Mouse (Mus musculus) limb, embryonic 14.5 days (tissue): ENCODE results near the gene Pym1. TPM values are rescaled to one million over a fixed set of nuclear protein-coding genes. Genes with fewer than 3 reads are reported as not detected.

Experiments
- ATAC-seq: fragments of 200-750 bp; cut with Nextera tagmentation; 2 replicates; pipeline ENCODE4 v1.8.0; 2017; ENCODE audit warnings: low read depth, moderate number of reproducible peaks, moderate TSS enrichment; ENCODE audit not compliant: low FRiP score
- DNase-seq: peaks from one replicate; pipeline ENCODE4 v3.0.0-alpha.2; 2015; ENCODE audit warnings: low spot score
- H3K27ac ChIP-seq: fragments of 300-500 bp; sonication (generic); replicated peaks from 2 replicates; pipeline ENCODE4 v1.5.1; 2014; ENCODE audit warnings: low read depth, mild to moderate bottlenecking, low read length, moderate library complexity, mixed read lengths
- H3K27me3 ChIP-seq: fragments of 300-500 bp; sonication (generic); 2 replicates; pipeline ENCODE4 v1.6.1; 2014; ENCODE audit warnings: low read length, mixed read lengths; ENCODE audit not compliant: control insufficient read depth, insufficient read depth
- H3K36me3 ChIP-seq: fragments of 300-500 bp; sonication (generic); 2 replicates; pipeline ENCODE4 v1.6.1; 2014; ENCODE audit warnings: mild to moderate bottlenecking, low read length, moderate library complexity, mixed read lengths; ENCODE audit not compliant: control insufficient read depth, insufficient read depth
- H3K4me1 ChIP-seq: fragments of 300-500 bp; sonication (generic); 2 replicates; pipeline ENCODE4 v1.6.1; 2014; ENCODE audit warnings: antibody characterized with exemption, low read length, mixed read lengths; ENCODE audit not compliant: control insufficient read depth, insufficient read depth
- H3K4me2 ChIP-seq: fragments of 300-500 bp; sonication (generic); replicated peaks from 2 replicates; pipeline ENCODE4 v1.6.1; 2014; ENCODE audit warnings: low read depth, mild to moderate bottlenecking, low read length, moderate library complexity; ENCODE audit not compliant: severe bottlenecking
- H3K4me3 ChIP-seq: fragments of 300-500 bp; sonication (generic); replicated peaks from 2 replicates; pipeline ENCODE4 v1.5.1; 2014; ENCODE audit warnings: low read length
- H3K9ac ChIP-seq: fragments of 300-500 bp; sonication (generic); 2 replicates; pipeline ENCODE4 v1.6.1; 2014; ENCODE audit warnings: mild to moderate bottlenecking, low read depth, low read length, moderate library complexity; ENCODE audit not compliant: severe bottlenecking
- H3K9me3 ChIP-seq: fragments of 300-500 bp; sonication (generic); 2 replicates; pipeline ENCODE4 v1.6.1; 2016; ENCODE audit warnings: low read length; ENCODE audit not compliant: control insufficient read depth
- POLR2A ChIP-seq: fragments of 200-500 bp; IDR thresholded peaks from 2 replicates; pipeline ENCODE4 v1.8.0; 2012; ENCODE audit warnings: inconsistent platforms, mild to moderate bottlenecking, moderate library complexity, borderline replicate concordance; ENCODE audit not compliant: insufficient read depth, insufficient read length; ENCODE audit errors: extremely low read depth
- WGBS: fragments of 180-500 bp; shearing (Covaris S2); extraction: QIAGEN DNeasy Blood & Tissue Kit; methylation state at CpG from one replicate; pipeline ENCODE4 v1.1.7; 2014; 5-methylcytosine and 5-hydroxymethylcytosine counted together
- polyA plus RNA-seq, 2 experiments: library from polyadenylated mRNA; depleted of rRNA in 1 of 2; stranded (reverse) in 1 of 2; unstranded in 1 of 2; fragments of >200 nt; fragmentation: Nextera tagmentation in 1 of 2; extraction: Ambion mirVana in 1 of 2; gene quantifications; 2 replicates each; pipeline versions ENCODE4 v1.2.1 to v1.2.3; 2012 to 2014

Pym1 gene
- polyA plus RNA-seq, 2 experiments: 36.0 to 60.3 TPM

DNA sequence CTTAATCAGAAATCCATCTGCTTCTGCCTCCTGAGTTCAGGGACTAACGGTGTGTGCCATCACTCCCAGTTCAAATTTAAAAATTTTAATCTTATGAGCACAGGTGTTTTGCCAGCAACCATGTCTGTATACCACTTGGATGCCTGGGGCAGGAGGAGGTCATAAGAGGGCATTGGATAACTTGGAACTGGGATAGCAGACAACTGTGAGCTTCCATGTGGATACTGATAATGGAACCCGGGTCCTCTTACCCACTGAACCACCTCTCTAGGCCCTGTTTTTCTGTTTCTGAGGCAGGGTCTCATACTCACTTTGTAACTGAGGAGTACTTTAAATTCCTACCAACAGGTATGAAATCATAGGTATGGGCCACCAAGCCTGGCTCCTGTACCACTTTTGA is 30.8 kb downstream of the Pym1 start:
- 90% methylated on average over 2 of the region's 2 CpGs for WGBS
- H3K27me3 ChIP-seq: no peaks in the 10 kb centered on the region
- peaks cover 10% of the 10 kb centered on the region for H3K4me1 ChIP-seq
- no peaks in the 10 kb centered on the region for H3K36me3 ChIP-seq
- no peaks in the 10 kb centered on the region for H3K9me3 ChIP-seq
- 0 out of 2 replicates have a peak overlapping the region, but pooled peaks have one; percentile 48 for H3K27ac ChIP-seq
- ATAC-seq (no peak), DNase-seq (no peak)
- TF ChIP-seq POLR2A: no peak
- H3K4me2 ChIP-seq: no peak overlapping the region
- H3K9ac ChIP-seq: 0 out of 2 replicates have a peak overlapping the region, but pooled peaks have one; percentile 29
- no peak overlapping the region for H3K4me3 ChIP-seq

DNA sequence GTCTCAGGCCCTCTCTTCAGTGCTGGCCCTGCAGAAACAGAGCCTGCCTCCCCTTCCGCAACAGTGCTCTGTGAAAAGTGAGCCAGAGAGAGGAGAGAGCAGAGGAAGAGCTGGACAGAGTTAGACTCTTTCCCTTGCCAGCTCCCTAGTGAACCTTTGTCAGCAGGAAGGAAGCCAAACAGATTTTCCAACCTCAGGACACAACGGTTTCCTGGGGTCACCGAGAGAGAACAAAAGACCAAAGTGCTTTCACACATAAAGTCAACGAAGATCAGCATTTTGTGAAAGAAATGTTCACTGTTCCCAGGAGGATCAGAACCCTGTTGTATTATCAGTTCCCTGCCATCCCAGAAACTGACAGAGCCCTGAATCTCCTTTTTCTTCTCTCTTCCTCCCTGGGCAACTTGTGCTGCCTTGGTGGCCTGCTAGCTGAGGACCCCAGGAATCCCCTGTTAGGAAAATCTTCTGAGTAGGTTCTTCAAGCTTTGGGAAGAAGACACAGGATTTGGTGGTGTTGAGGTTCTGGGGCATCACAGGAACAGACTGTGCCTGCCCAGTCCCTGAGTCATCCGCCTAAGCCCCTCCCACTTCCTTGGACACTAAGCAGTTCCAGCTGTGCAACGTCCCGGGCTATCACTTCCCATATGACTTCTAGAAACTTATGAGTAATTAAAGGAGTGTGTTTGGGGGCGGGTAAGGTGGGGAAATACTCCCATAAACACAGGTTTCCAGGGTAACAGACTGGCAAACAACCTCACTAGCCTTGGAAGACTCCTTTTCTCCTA is 31.5 kb downstream of the Pym1 start:
- H3K4me2 ChIP-seq: no peak overlapping the region

DNA sequence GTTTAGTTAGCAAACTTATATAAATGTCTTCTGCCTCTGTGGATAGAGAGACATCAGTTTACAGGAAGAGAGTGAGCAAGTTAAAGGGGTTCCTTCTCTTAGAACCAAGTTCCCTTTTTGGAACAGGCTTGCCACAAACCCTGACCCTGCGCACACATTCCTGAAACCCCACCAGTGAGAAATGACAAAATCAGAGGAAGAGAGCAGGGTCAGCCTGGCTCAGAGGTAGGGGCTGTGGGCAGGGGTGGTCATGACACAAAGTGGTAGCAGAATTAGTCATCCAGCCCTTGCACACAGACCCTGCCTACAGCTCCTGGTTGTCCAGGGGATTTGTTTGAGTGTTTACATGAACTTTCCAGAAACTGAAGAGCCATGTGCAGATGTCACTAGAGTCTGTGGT is 32.5 kb downstream of the Pym1 start:
- H3K9me3 ChIP-seq: no peaks in the 10 kb centered on the region
- H3K4me2 ChIP-seq: no peak overlapping the region
- H3K27ac ChIP-seq: no peak overlapping the region
- TF ChIP-seq POLR2A: no peak
- ATAC-seq (no peak), DNase-seq (no peak)
- H3K4me1 ChIP-seq: peaks cover 10% of the 10 kb centered on the region
- no peaks in the 10 kb centered on the region for H3K27me3 ChIP-seq
- no peak overlapping the region for H3K9ac ChIP-seq
- no peaks in the 10 kb centered on the region for H3K36me3 ChIP-seq
- no peak overlapping the region for H3K4me3 ChIP-seq
- 100% methylated on average over 1 of the region's 1 CpGs for WGBS

More for the DNA sequence above, 31.5 kb downstream of the Pym1 start:
- Histone ChIP-seq H3K4me3 (no peak overlapping the region), H3K27ac (peak overlapping the region; percentile 76), H3K9ac (0 out of 2 replicates have a peak overlapping the region, but pooled peaks have one; percentile 29), H3K27me3 (no peaks in the 10 kb centered on the region), H3K4me1 (peaks cover 10% of the 10 kb centered on the region), H3K9me3 (no peaks in the 10 kb centered on the region), H3K36me3 (no peaks in the 10 kb centered on the region)
- 20% methylated on average over 8 of the region's 8 CpGs for WGBS
- ATAC-seq (peak; percentile 91), DNase-seq (peak; percentile 83)
- TF ChIP-seq POLR2A: no peak

DNA sequence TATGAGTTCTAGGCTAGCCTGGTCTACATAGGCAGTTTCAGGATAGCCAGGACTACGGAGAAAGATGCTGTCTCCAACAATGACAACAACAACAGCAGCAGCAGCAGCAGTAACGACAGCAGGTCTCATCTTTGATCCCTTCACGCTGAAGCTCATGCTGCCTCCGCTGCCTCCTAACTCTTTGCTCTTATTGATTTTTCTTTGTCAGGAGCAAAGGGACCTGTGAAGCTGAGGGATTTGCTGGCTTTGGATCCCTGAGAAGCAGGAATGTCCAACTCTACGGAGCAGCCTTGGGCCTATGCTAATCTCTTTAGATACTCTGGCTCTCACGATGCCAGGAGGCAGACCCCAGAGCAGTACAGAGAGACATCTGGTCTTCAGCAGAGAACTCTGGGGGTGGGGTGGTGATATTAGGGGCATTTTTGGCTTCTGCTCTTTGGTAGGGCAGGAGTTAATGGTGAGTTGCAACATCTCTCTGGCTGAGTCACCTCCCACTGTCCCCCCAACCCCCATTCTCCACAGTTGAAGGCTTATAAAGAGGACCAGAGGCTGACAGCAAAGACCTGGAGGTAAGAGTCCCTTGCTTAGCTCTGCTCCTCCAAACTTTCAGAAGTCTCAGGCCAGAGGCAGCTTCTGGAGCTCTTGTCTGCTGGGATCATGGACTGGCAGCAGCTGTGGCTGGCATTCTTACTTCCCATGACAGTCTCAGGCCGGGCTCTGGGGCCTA is 42.9 kb downstream of the Pym1 start, which contains the start of gene Mmp19:
Gene Mmp19, plus strand, starts transcription at position 513 of the 727 bp plus-strand sequence.
- H3K4me2 ChIP-seq: no peak within 1 kb of the TSS
- 74% methylated on average over 7 of the region's 7 CpGs for WGBS
- ATAC-seq: no peak

DNA sequence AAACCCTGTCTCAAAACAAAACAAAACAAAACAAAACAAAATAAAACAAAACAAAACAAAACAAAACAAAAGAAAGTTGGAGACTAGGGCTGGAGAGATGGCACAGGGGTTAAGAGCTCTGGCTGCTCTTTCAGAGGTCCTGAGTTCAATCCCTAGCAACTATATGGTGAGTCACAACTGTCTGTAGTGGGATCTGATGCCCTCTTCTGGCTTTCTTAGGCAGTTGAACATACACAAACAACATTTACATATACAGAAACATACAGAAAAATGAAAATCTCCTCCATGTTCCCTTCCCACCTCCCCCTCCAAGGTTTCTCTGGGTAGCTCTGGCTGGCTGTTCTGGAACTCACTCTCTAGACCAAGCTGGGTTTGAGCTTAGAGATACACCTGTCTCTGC is 44.4 kb downstream of the Pym1 start:
- Histone ChIP-seq H3K4me3 (no peak overlapping the region), H3K27ac (no peak overlapping the region), H3K36me3 (no peaks in the 10 kb centered on the region), H3K27me3 (no peaks in the 10 kb centered on the region), H3K4me1 (no peaks in the 10 kb centered on the region), H3K9ac (no peak overlapping the region), H3K9me3 (no peaks in the 10 kb centered on the region), H3K4me2 (no peak overlapping the region)
- no peak for TF ChIP-seq POLR2A
- ATAC-seq: no peak
- no peak for DNase-seq

More for the DNA sequence above, 42.9 kb downstream of the Pym1 start, which contains the start of gene Mmp19:
- Histone ChIP-seq H3K9ac (no peak within 1 kb of the TSS), H3K27ac (no peak within 1 kb of the TSS), H3K27me3 (no peaks in the 10 kb centered on the region), H3K4me1 (no peaks in the 10 kb centered on the region), H3K36me3 (no peaks in the 10 kb centered on the region), H3K4me3 (no peak within 1 kb of the TSS), H3K9me3 (no peaks in the 10 kb centered on the region)
- no peak for DNase-seq
- TF ChIP-seq POLR2A: no peak
